Mouse (Mus musculus) limb, embryonic 15.5 days (tissue): ENCODE results near the gene Pnliprp2. TPM values are rescaled to one million over a fixed set of nuclear protein-coding genes. Genes with fewer than 3 reads are reported as not detected.

ENCODE experiments used
- ATAC-seq: fragments of 200-750 bp; cut with Nextera tagmentation; 2 replicates; pipeline ENCODE4 v1.8.0; 2017; ENCODE audit warnings: low read depth, moderate TSS enrichment; ENCODE audit not compliant: insufficient number of reproducible peaks, low FRiP score, low TSS enrichment
- H3K27ac ChIP-seq: fragments of 300-500 bp; sonication (generic); 2 replicates; pipeline ENCODE4 v1.5.1; 2015; ENCODE audit warnings: moderate library complexity, mild to moderate bottlenecking, inconsistent platforms
- H3K27me3 ChIP-seq: fragments of 300-500 bp; sonication (generic); 2 replicates; pipeline ENCODE4 v1.6.1; 2015; ENCODE audit warnings: inconsistent platforms
- H3K36me3 ChIP-seq: fragments of 300-500 bp; sonication (generic); 2 replicates; pipeline ENCODE4 v1.6.1; 2015; ENCODE audit warnings: inconsistent platforms
- H3K4me1 ChIP-seq: fragments of 300-500 bp; sonication (generic); 2 replicates; pipeline ENCODE4 v1.6.1; 2015; ENCODE audit warnings: inconsistent platforms
- H3K4me2 ChIP-seq: fragments of 300-500 bp; sonication (generic); 2 replicates; pipeline ENCODE4 v1.6.1; 2015; ENCODE audit warnings: mild to moderate bottlenecking, inconsistent platforms
- H3K4me3 ChIP-seq: fragments of 300-500 bp; sonication (generic); 2 replicates; pipeline ENCODE4 v1.5.1; 2015; ENCODE audit warnings: mild to moderate bottlenecking, inconsistent platforms
- H3K9ac ChIP-seq: fragments of 300-500 bp; sonication (generic); 2 replicates; pipeline ENCODE4 v1.6.1; 2015; ENCODE audit warnings: inconsistent platforms
- H3K9me3 ChIP-seq: fragments of 300-500 bp; sonication (generic); 2 replicates; pipeline ENCODE4 v1.6.1; 2016; ENCODE audit warnings: inconsistent platforms
- WGBS: fragments of 180-500 bp; shearing (Covaris S2); methylation state at CpG from one replicate; pipeline ENCODE4 v1.1.7; 2015; 5-methylcytosine and 5-hydroxymethylcytosine counted together
- polyA plus RNA-seq: library from polyadenylated mRNA; unstranded; fragments of >200 nt; fragmentation: Nextera tagmentation; extraction: Ambion mirVana; gene quantifications from 2 replicates; pipeline ENCODE4 v1.2.1, GENCODE M21; 2015

Gene Pnliprp2
- 0.12 TPM in 1 of 2 replicates, not detected in the other for polyA plus RNA-seq

DNA sequence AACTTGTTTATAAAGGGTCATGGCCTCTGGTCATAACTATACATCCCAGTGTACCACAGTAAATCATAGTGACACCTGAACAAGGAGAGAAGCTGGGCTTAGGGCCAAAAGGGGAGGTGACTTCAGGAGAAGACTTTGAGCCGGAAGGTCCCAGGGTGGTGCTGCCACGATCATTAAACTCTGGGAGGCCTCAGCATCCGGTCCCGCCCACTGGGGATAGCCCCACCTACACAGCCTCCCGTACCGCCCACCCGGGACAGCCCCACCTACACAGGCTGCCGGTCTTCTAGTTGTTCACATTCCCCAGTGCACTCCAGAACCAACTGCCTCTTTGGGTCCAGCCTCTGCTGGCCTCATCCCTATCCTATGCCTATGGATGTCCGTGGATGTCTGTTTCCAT lies at the start of gene Pnliprp2:
Gene Pnliprp2, plus strand, starts transcription at position 297 of the 400 bp plus-strand sequence.
- H3K36me3 ChIP-seq, result no peaks in the 10 kb centered on the region
- 0 out of 2 replicates have a peak, but pooled peaks have one; percentile 7 for ATAC-seq
- H3K4me1 ChIP-seq, result peaks cover 9% of the 10 kb centered on the region
- no peak within 1 kb of the TSS for H3K27ac ChIP-seq
- H3K9me3 ChIP-seq, result no peaks in the 10 kb centered on the region
- no peak within 1 kb of the TSS for H3K4me3 ChIP-seq
- 59% methylated on average over 9 of the region's 9 CpGs for WGBS
- H3K27me3 ChIP-seq, result no peaks in the 10 kb centered on the region
- no peak within 1 kb of the TSS for H3K4me2 ChIP-seq
- no peak within 1 kb of the TSS for H3K9ac ChIP-seq

DNA sequence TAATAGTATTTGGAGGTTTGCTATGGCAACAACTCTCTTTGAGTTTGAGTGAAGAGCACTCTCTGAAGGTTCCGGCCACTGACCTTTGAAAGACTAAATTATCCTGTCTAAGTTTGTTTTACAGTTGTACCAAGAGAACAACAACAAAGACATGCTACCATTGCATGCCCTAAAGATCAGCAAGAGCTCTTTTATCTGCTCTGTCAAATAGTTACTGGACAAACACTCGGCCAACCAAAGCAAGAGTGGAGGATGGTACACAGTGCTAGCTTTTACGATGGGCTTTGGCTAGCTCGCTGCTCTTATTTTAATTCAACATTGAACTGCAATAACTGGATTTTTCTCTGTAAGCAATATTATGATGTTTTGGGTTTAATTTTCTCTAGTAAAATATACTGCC lies 41.6 kb upstream of the Pnliprp2 start:
- no peaks in the 10 kb centered on the region for H3K27me3 ChIP-seq
- H3K36me3 ChIP-seq, result no peaks in the 10 kb centered on the region
- no peaks in the 10 kb centered on the region for H3K4me1 ChIP-seq
- WGBS, result 68% methylated on average over 4 of the region's 4 CpGs
- no peak for ATAC-seq
- no peaks in the 10 kb centered on the region for H3K9me3 ChIP-seq
- no peak overlapping the region for H3K27ac ChIP-seq
- H3K9ac ChIP-seq, result no peak overlapping the region
- H3K4me3 ChIP-seq, result no peak overlapping the region
- H3K4me2 ChIP-seq, result no peak overlapping the region

GRCm38 (mm10) chr19:58720439-58720838 lies 39.1 kb upstream of the Pnliprp2 start:
- no peak for ATAC-seq
- H3K4me2 ChIP-seq, result no peak overlapping the region
- H3K9me3 ChIP-seq, result no peaks in the 10 kb centered on the region
- no peaks in the 10 kb centered on the region for H3K27me3 ChIP-seq
- H3K4me1 ChIP-seq, result no peaks in the 10 kb centered on the region
- no peak overlapping the region for H3K4me3 ChIP-seq
- H3K9ac ChIP-seq, result no peak overlapping the region
- H3K27ac ChIP-seq, result no peak overlapping the region
- no peaks in the 10 kb centered on the region for H3K36me3 ChIP-seq

DNA sequence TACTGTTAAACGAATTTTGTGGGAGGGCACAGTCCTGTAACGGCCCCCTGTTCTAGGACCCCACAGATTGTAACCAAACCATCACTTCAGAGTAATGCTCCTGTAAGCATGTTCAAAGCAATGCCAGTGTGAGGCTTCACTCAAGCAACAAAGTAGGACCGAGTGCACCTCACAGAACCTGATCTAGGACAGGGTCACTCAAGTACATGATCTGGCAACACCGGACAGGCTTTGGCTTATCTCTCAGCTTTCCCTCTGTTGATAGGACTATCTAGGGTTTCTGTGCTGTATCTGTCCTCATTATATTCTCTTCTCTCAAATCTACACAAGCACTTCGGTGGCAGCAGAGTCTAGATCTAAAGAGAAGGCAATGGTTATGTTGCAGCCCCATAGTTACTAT lies 33.0 kb upstream of the Pnliprp2 start:
- H3K27ac ChIP-seq, result no peak overlapping the region
- WGBS, result 76% methylated on average over 5 of the region's 5 CpGs
- H3K4me2 ChIP-seq, result no peak overlapping the region
- H3K27me3 ChIP-seq, result no peaks in the 10 kb centered on the region
- H3K9me3 ChIP-seq, result no peaks in the 10 kb centered on the region
- H3K9ac ChIP-seq, result no peak overlapping the region
- H3K4me3 ChIP-seq, result no peak overlapping the region
- H3K4me1 ChIP-seq, result peaks cover 8% of the 10 kb centered on the region; the same call in 1 of the 2 replicates
- ATAC-seq, result no peak
- no peaks in the 10 kb centered on the region for H3K36me3 ChIP-seq

- H3K27me3 ChIP-seq, result no peaks in the 10 kb centered on the region
- ATAC-seq, result no peak
- no peak overlapping the region for H3K4me3 ChIP-seq
- H3K9me3 ChIP-seq, result no peaks in the 10 kb centered on the region
- H3K4me1 ChIP-seq, result peaks cover 8% of the 10 kb centered on the region; the same call in 1 of the 2 replicates
- 69% methylated on average over 5 of the region's 5 CpGs for WGBS
- H3K9ac ChIP-seq, result no peak overlapping the region
- no peak overlapping the region for H3K4me2 ChIP-seq
- H3K27ac ChIP-seq, result no peak overlapping the region
- H3K36me3 ChIP-seq, result no peaks in the 10 kb centered on the region
Observed at GRCm38 (mm10) chr19:58727756-58728155, 31.8 kb upstream of the Pnliprp2 start.

GRCm38 (mm10) chr19:58728445-58729031 lies 31.0 kb upstream of the Pnliprp2 start, which contains the start of gene Pnliprp1:
Pnliprp1 (plus strand) TSS chr19:58728887.
- no peak within 1 kb of the TSS for H3K4me2 ChIP-seq
- no peaks in the 10 kb centered on the region for H3K9me3 ChIP-seq
- no peak within 1 kb of the TSS for H3K27ac ChIP-seq
- peaks cover 8% of the 10 kb centered on the region; the same call in 1 of the 2 replicates for H3K4me1 ChIP-seq
- H3K4me3 ChIP-seq, result no peak within 1 kb of the TSS
- H3K36me3 ChIP-seq, result no peaks in the 10 kb centered on the region
- 36% methylated on average over 5 of the region's 5 CpGs for WGBS
- no peak for ATAC-seq
- no peak within 1 kb of the TSS for H3K9ac ChIP-seq
- no peaks in the 10 kb centered on the region for H3K27me3 ChIP-seq

DNA sequence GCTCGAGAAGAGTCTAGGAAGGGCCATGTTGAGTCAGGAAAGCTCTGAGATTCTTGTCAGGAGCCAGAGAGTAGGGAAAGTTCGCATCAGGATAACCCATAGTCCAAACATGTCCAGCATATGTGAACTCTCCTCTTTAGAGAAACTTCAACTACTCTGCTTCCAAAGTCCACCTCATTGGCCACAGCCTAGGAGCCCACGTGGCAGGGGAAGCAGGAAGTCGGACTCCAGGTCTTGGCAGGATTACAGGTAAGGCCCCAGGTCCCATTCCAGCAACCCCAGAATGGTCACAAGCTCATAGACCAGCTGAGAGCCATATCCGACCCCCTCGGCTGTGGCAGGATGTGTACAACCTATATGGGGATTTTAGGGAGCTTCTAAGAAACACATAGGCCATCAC lies 26.3 kb upstream of the Pnliprp2 start:
- H3K27ac ChIP-seq, result no peak overlapping the region
- no peaks in the 10 kb centered on the region for H3K9me3 ChIP-seq
- 74% methylated on average over 6 of the region's 6 CpGs for WGBS
- no peak overlapping the region for H3K9ac ChIP-seq
- no peak for ATAC-seq
- no peak overlapping the region for H3K4me3 ChIP-seq
- H3K36me3 ChIP-seq, result no peaks in the 10 kb centered on the region
- H3K4me1 ChIP-seq, result peaks cover 5% of the 10 kb centered on the region; the same call in 1 of the 2 replicates
- no peaks in the 10 kb centered on the region for H3K27me3 ChIP-seq
- no peak overlapping the region for H3K4me2 ChIP-seq

DNA sequence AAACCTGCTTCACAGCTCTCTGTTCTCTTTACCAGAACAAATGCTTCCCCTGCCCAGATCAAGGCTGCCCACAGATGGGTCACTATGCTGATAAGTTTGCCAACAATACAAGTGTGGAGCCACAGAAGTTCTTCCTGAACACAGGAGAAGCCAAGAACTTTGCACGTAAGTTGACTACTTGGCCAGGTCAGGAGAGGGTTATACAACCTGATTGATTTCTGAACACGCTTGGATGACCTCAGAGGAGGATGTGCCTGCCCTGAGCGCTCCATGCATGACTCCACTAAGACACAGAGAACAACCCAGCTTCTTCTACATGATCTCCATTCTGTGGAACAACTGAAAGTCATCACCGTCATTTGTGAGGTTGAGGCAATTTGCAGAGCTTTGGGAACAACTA lies 21.4 kb upstream of the Pnliprp2 start:
- Histone ChIP-seq H3K27me3 (no peaks in the 10 kb centered on the region), H3K4me1 (no peaks in the 10 kb centered on the region), H3K36me3 (no peaks in the 10 kb centered on the region), H3K4me3 (no peak overlapping the region), H3K27ac (no peak overlapping the region), H3K9ac (no peak overlapping the region), H3K4me2 (no peak overlapping the region), H3K9me3 (no peaks in the 10 kb centered on the region)
- WGBS, result 84% methylated on average over 4 of the region's 4 CpGs
- no peak for ATAC-seq

DNA sequence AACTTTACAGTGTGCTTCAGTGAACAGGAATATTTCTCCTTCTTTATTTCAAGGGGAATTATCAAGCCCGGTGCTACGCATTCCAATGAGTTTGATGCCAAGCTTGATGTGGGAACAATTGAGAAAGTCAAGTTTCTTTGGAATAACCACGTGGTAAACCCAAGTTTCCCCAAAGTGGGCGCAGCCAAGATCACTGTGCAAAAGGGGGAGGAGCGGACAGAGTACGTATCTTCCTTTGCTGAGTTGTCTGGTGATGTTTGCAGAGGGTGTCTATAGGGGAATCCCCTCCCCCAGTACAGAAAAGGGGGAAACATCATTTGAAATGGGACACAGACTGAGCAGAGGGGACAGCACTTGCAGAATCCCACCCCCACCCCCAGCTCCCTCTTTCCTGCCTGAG lies 18.5 kb upstream of the Pnliprp2 start:
- no peak overlapping the region for H3K4me2 ChIP-seq
- WGBS, result 76% methylated on average over 6 of the region's 6 CpGs
- H3K4me3 ChIP-seq, result no peak overlapping the region
- no peak overlapping the region for H3K27ac ChIP-seq
- H3K9me3 ChIP-seq, result no peaks in the 10 kb centered on the region
- no peaks in the 10 kb centered on the region for H3K36me3 ChIP-seq
- no peaks in the 10 kb centered on the region for H3K4me1 ChIP-seq
- H3K9ac ChIP-seq, result no peak overlapping the region
- H3K27me3 ChIP-seq, result no peaks in the 10 kb centered on the region
- no peak for ATAC-seq

- no peak overlapping the region for H3K4me3 ChIP-seq
- H3K27me3 ChIP-seq, result no peaks in the 10 kb centered on the region
- H3K36me3 ChIP-seq, result no peaks in the 10 kb centered on the region
- H3K9me3 ChIP-seq, result no peaks in the 10 kb centered on the region
- no peak overlapping the region for H3K4me2 ChIP-seq
- no peak for ATAC-seq
- 84% methylated on average over 4 of the region's 4 CpGs for WGBS
- H3K4me1 ChIP-seq, result no peaks in the 10 kb centered on the region
- no peak overlapping the region for H3K27ac ChIP-seq
- H3K9ac ChIP-seq, result no peak overlapping the region
Observed at GRCm38 (mm10) chr19:58742711-58743110, 16.8 kb upstream of the Pnliprp2 start.

DNA sequence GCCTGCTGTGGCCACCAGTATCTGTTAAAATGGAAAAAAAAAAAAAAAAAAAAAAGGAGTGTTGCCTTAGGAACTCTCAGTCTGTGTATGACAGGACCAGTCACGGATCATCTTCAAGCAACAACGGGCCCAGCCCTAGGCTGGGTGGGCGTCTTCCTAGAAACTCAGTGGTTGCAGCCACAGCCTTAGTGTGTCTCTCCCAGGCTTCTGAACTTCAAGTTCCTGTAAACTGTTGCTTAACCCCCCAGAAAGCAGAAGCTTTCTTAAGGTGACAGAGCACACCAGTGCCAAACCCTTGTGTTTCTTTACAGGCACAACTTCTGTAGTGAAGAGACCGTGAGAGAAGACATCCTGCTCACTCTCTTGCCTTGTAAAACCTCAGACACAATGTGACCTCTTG lies 15.8 kb upstream of the Pnliprp2 start:
- 44% methylated on average over 4 of the region's 4 CpGs for WGBS
- ATAC-seq, result no peak
- Histone ChIP-seq H3K27ac (no peak overlapping the region), H3K4me2 (no peak overlapping the region), H3K9ac (no peak overlapping the region), H3K9me3 (no peaks in the 10 kb centered on the region), H3K4me1 (no peaks in the 10 kb centered on the region), H3K27me3 (no peaks in the 10 kb centered on the region), H3K36me3 (no peaks in the 10 kb centered on the region), H3K4me3 (no peak overlapping the region)

GRCm38 (mm10) chr19:58747498-58748000 lies 12.0 kb upstream of the Pnliprp2 start:
- Histone ChIP-seq H3K4me3 (no peak overlapping the region), H3K4me2 (no peak overlapping the region), H3K9ac (no peak overlapping the region), H3K27me3 (no peaks in the 10 kb centered on the region), H3K27ac (no peak overlapping the region), H3K36me3 (no peaks in the 10 kb centered on the region), H3K4me1 (no peaks in the 10 kb centered on the region), H3K9me3 (no peaks in the 10 kb centered on the region)
- WGBS, result 86% methylated on average over 9 of the region's 9 CpGs
- no peak for ATAC-seq

DNA sequence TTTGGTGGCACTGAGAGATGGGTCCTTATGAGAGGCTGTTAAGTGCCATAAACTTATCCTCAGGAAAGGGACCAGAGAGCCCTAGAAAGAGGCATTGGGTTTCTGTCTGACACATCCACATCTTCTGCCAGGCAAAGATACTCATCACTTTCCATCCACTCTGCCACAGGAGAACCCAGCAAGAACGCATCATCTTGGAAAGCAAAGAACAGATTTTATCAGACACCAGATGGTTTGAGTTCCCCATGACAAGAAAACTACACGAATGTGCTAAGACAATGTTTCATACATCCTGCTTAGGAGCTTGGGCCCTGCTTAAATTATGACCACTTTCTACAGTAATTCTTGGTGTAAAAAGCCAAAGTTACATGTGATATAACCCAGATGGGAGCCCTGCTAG lies 8.7 kb upstream of the Pnliprp2 start:
- WGBS, result 72% methylated on average over 2 of the region's 2 CpGs
- Histone ChIP-seq H3K4me1 (no peaks in the 10 kb centered on the region), H3K9me3 (no peaks in the 10 kb centered on the region), H3K9ac (no peak overlapping the region), H3K4me3 (no peak overlapping the region), H3K27ac (no peak overlapping the region), H3K36me3 (no peaks in the 10 kb centered on the region), H3K27me3 (no peaks in the 10 kb centered on the region), H3K4me2 (no peak overlapping the region)
- no peak for ATAC-seq
